Mouse (Mus musculus): ENCODE data around the gene Zbp1. TPM values are rescaled to one million over a fixed set of nuclear protein-coding genes. Genes with fewer than 3 reads are reported as not detected.

The Zbp1 gene
- polyA plus RNA-seq, 1 experiment from 2014 or later: 0.28 TPM

DNA sequence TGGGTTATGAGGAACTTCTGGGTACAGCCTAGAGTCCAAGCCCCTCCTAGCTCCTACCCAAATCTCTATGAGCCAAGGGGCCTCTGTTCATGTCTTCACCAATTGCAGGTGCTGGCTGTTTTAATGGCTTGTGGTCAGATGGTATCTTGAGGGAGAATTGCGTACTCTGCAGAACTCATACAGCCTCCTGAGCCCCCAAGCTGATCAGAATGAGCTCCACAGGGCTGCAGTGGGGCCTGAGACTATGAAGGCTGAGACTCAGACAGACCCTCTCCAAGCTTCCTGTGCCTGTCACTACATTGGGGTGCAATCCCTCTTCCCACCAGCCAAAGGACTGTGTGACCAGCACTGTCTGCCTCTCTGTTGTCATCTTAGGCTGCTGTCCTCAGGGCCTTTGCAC lies 46.3 kb downstream of the Zbp1 start:
- Histone ChIP-seq H3K4me2 (replicated peaks) (0 out of 2 replicates have a peak overlapping the region, but pooled peaks have one; percentile 55), H3K9ac (no peak overlapping the region), H3K4me1 (peaks cover 45% of the 10 kb centered on the region), H3K4me3 (no peak overlapping the region), H3K36me3 (no peaks in the 10 kb centered on the region), H3K27ac (peak overlapping the region; percentile 95), H3K27me3 (peaks cover under 1% of the 10 kb centered on the region; the same call in 1 of the 2 replicates), H3K9me3 (replicated peaks) (no peaks in the 10 kb centered on the region)
- no peak for ATAC-seq (ENCODE audit: low FRiP score)
- 85% methylated on average over 1 of the region's 1 CpGs for WGBS

DNA sequence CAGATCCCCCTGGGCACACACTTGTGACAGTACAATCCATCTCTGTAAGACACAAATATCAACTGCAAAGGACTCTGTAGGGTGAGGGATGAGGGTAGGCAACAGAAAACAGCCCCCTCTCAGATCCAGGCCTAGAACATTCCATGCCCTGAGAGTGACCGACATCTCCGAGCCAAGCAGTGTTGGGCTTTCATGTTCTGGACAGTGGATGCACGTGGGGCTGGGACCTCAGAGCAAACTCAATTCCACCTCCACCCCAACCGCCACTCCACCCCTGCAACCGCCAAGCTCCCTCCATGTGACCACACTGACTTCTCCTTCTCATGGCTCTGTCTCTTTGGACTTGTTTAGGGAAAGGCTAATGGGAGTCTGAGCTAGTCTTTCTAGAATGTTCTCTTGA lies 46.8 kb downstream of the Zbp1 start:
- ATAC-seq (ENCODE audit: low FRiP score): no peak; the same call in 1 of the 2 replicates
- H3K9ac ChIP-seq: peak overlapping the region; percentile 28; the same call in 1 of the 2 replicates
- 67% methylated on average over 5 of the region's 5 CpGs for WGBS

DNA sequence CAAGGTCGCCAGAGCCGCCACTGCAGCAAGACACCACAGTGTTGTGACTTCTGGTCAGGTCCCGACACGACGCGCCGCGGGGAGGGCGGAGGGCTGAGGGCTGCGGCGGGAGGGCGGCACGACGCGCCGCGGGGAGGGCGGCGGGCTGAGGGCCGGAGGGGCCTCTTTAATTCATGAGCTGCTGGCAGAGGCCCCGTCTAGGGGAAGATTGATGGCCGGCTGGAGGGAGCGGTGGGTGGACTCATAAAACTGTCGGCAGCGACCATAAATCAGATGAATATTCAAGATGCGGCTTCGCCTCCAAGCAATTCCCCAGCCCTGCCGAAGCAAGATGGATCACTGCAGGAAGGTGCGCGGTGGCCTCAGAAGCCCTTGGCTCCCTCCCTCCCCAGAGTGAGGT lies 47.3 kb downstream of the Zbp1 start:
- WGBS: 2% methylated on average over 29 of the region's 30 CpGs
- H3K4me2 ChIP-seq (replicated peaks): peak overlapping the region; percentile 47
- no peaks in the 10 kb centered on the region for H3K27me3 ChIP-seq
- peak overlapping the region; percentile 95 for H3K27ac ChIP-seq
- no peaks in the 10 kb centered on the region for H3K9me3 ChIP-seq (replicated peaks)
- peaks cover 45% of the 10 kb centered on the region for H3K4me1 ChIP-seq
- no peak overlapping the region for H3K4me3 ChIP-seq
- peak overlapping the region; percentile 28; the same call in 1 of the 2 replicates for H3K9ac ChIP-seq
- peak; percentile 55 for ATAC-seq (ENCODE audit: low FRiP score)
- H3K36me3 ChIP-seq: no peaks in the 10 kb centered on the region

More for the DNA sequence above, 46.8 kb downstream of the Zbp1 start:
- Histone ChIP-seq H3K4me3 (no peak overlapping the region), H3K4me2 (replicated peaks) (peak overlapping the region; percentile 47), H3K27ac (peak overlapping the region; percentile 95), H3K4me1 (peaks cover 45% of the 10 kb centered on the region), H3K9me3 (replicated peaks) (no peaks in the 10 kb centered on the region), H3K36me3 (no peaks in the 10 kb centered on the region), H3K27me3 (no peaks in the 10 kb centered on the region)

DNA sequence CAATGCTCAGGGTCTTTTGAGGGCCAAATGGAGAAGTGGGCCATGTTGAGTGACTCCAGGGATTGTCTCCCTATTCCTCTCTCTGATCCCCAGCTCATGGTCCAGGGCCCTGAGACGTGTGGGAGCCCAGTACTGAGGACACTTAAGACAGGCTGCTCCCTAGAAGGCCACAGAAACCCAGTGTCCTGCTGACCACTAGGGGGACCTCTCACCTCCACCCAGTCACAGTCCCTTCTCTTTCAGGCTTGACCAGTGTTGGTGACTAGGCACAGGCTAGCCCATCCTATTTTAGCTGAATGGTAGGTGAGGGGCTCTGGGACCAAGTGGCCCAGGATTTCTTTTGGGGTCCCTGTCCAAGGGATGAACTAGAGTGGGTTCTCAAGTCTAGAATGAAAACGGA lies 48.0 kb downstream of the Zbp1 start:
- H3K36me3 ChIP-seq: no peaks in the 10 kb centered on the region
- no peak overlapping the region for H3K9ac ChIP-seq
- no peak for ATAC-seq (ENCODE audit: low FRiP score)
- H3K27me3 ChIP-seq: no peaks in the 10 kb centered on the region; the same call in 1 of the 2 replicates
- peak overlapping the region; percentile 95 for H3K27ac ChIP-seq
- 51% methylated on average over 2 of the region's 2 CpGs for WGBS
- H3K4me3 ChIP-seq: no peak overlapping the region
- H3K9me3 ChIP-seq (replicated peaks): no peaks in the 10 kb centered on the region
- H3K4me1 ChIP-seq: peaks cover 45% of the 10 kb centered on the region
- no peak overlapping the region for H3K4me2 ChIP-seq (replicated peaks)

DNA sequence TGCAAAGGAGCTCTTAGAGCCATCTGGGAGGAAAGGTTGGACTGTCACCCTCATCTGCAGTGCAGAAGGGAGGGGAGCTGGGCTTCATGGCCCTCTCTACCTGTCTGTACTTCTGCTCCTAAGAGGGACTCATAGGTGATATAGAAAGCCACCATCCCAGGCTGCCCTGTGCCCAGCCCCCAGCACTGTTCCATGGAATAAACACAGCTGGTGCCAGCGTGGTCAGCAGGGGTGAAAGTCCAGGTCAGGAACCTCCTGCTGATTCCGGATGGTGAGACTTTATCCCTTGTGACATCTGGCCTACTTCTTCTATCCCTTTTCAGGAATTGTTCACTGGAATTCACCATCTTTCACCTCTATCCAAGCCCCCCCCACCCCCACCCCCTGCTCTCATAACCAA lies 48.6 kb downstream of the Zbp1 start:
- 67% methylated on average over 2 of the region's 2 CpGs for WGBS
- Histone ChIP-seq H3K4me2 (replicated peaks) (no peak overlapping the region), H3K9me3 (replicated peaks) (no peaks in the 10 kb centered on the region), H3K9ac (no peak overlapping the region), H3K27me3 (no peaks in the 10 kb centered on the region; the same call in 1 of the 2 replicates), H3K4me1 (peaks cover 45% of the 10 kb centered on the region), H3K27ac (no peak overlapping the region), H3K4me3 (no peak overlapping the region), H3K36me3 (no peaks in the 10 kb centered on the region)
- ATAC-seq (ENCODE audit: low FRiP score): no peak

DNA sequence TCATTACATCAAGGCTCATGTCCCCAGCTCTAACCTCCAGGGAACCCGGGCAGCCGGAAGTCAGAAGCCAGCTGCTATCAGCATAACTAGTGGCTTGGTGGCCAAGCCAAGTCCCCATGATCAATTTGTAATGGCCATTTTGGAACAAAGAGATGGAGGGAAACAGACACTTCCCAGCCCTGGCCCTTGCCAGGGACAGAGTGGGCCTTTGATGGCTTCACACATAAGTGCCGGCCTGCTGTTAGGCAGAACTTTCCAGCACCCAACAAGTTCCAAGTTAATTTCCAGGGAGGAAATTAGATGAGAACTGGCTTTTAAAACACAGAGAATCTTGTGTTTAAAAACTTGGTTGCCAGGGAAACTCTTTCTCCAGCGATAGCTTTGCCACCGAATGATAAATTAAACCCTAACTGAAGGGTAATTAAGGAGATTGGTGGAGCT lies 50.3 kb downstream of the Zbp1 start:
- Histone ChIP-seq H3K36me3 (no peaks in the 10 kb centered on the region), H3K4me1 (peaks cover 31% of the 10 kb centered on the region), H3K9ac (no peak overlapping the region), H3K9me3 (replicated peaks) (no peaks in the 10 kb centered on the region), H3K27ac (0 out of 2 replicates have a peak overlapping the region, but pooled peaks have one; percentile 58), H3K4me2 (replicated peaks) (no peak overlapping the region), H3K4me3 (no peak overlapping the region), H3K27me3 (peaks cover under 1% of the 10 kb centered on the region; the same call in 1 of the 2 replicates)
- 46% methylated on average over 5 of the region's 5 CpGs for WGBS
- no peak for ATAC-seq (ENCODE audit: low FRiP score)

DNA sequence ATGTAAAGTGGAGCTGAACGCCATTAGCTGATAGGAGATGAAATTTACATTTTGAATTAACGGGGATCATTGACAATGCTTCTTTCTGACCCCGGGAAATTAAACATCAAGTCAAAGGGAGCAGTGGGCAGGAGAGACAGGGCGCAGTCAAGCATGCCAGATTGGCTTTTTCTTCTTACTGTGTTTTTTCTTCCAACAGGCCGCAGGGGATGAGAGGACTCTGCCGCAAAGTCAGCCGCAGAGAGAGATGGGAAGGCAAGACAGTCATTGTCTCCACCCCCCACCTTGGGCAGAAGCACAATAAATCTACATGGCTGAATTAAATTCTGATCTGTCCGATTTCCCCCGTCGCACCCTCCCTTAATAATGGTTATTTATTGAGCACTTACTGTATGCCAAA lies 53.4 kb downstream of the Zbp1 start:
- Histone ChIP-seq H3K27me3 (peaks cover 6% of the 10 kb centered on the region), H3K9ac (no peak overlapping the region; the same call in 1 of the 2 replicates), H3K9me3 (replicated peaks) (no peaks in the 10 kb centered on the region), H3K4me2 (replicated peaks) (no peak overlapping the region), H3K4me1 (peaks cover 10% of the 10 kb centered on the region), H3K4me3 (no peak overlapping the region), H3K36me3 (no peaks in the 10 kb centered on the region), H3K27ac (no peak overlapping the region)
- ATAC-seq (ENCODE audit: low FRiP score): no peak
- 84% methylated on average over 10 of the region's 10 CpGs for WGBS

DNA sequence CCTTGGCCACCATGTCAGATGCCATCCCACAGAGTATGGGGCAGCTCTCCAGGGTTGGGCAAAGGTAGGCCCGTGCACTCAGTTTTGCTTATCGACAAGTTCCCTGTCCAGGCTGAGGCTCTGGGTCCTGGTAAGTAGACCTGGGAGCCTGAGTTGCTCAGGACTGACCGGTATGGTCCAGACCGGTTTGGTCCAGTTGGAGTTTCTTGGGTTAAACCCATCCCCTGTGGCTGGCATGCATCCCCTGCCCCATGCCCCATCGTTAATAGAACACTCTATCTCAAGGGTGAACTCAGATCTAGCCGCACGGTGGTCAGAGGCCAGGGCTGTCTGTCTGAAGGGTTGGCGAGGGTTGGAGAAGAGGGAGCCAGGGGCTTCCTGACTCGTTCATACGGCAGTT lies 53.8 kb downstream of the Zbp1 start:
- Histone ChIP-seq H3K27me3 (peaks cover 6% of the 10 kb centered on the region), H3K4me2 (replicated peaks) (no peak overlapping the region), H3K4me3 (no peak overlapping the region), H3K27ac (no peak overlapping the region), H3K36me3 (no peaks in the 10 kb centered on the region), H3K9ac (no peak overlapping the region; the same call in 1 of the 2 replicates), H3K4me1 (peaks cover 10% of the 10 kb centered on the region), H3K9me3 (replicated peaks) (no peaks in the 10 kb centered on the region)
- no peak for ATAC-seq (ENCODE audit: low FRiP score)
- whole genome bisulfite sequencing: 88% methylated on average over 10 of the region's 10 CpGs

DNA sequence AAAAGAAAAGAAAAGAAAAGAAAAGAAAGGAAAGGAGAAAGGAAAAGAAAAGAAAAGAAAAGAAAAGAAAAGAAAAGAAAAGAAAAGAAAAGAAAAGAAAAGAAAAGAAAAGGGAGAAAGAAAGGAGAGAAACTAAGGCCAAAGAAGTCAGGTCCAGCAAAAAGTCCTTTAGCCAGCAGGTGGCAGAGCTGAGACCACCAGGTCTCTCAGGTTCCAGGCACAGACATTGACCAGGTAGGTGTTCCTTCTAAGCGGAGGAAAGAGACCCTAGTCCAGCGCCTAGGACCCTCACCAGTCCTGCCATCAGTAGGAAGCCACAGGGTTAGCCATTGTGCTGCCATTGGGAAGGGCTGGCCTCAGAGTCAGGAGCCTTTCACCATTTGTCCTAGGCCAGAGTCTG lies 54.4 kb downstream of the Zbp1 start:
- Histone ChIP-seq H3K27me3 (peaks cover 6% of the 10 kb centered on the region), H3K36me3 (no peaks in the 10 kb centered on the region), H3K4me3 (no peak overlapping the region), H3K4me1 (peaks cover 10% of the 10 kb centered on the region), H3K9ac (no peak overlapping the region), H3K27ac (no peak overlapping the region), H3K9me3 (replicated peaks) (no peaks in the 10 kb centered on the region), H3K4me2 (replicated peaks) (no peak overlapping the region)
- no peak for ATAC-seq (ENCODE audit: low FRiP score)
- 51% methylated on average over 2 of the region's 2 CpGs for WGBS

DNA sequence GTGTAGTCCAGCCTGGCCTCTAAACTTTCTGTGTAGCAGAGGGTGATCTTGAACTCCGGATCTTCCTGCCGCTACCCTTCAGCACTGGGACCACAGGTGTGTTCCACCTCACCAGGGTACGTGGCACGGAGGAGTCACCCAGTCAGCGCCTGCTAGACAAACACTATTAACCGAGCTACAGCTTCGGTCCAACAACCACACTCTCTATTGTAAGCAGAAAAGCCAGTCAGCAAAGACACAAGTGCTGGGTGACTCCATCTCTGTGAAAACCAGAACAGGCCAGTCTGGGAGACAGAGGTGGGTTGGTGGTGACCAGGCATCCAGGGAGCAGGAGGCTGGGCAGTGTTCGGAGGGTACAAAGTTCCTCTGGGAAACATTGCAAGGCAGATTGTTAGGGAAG lies 55.3 kb downstream of the Zbp1 start:
- Histone ChIP-seq H3K9ac (no peak overlapping the region), H3K27ac (no peak overlapping the region), H3K36me3 (no peaks in the 10 kb centered on the region), H3K9me3 (replicated peaks) (no peaks in the 10 kb centered on the region), H3K4me3 (no peak overlapping the region), H3K27me3 (peaks cover 6% of the 10 kb centered on the region), H3K4me1 (peaks cover 6% of the 10 kb centered on the region; the same call in 1 of the 2 replicates), H3K4me2 (replicated peaks) (no peak overlapping the region)
- 91% methylated on average over 8 of the region's 8 CpGs for WGBS
- no peak for ATAC-seq (ENCODE audit: low FRiP score)

DNA sequence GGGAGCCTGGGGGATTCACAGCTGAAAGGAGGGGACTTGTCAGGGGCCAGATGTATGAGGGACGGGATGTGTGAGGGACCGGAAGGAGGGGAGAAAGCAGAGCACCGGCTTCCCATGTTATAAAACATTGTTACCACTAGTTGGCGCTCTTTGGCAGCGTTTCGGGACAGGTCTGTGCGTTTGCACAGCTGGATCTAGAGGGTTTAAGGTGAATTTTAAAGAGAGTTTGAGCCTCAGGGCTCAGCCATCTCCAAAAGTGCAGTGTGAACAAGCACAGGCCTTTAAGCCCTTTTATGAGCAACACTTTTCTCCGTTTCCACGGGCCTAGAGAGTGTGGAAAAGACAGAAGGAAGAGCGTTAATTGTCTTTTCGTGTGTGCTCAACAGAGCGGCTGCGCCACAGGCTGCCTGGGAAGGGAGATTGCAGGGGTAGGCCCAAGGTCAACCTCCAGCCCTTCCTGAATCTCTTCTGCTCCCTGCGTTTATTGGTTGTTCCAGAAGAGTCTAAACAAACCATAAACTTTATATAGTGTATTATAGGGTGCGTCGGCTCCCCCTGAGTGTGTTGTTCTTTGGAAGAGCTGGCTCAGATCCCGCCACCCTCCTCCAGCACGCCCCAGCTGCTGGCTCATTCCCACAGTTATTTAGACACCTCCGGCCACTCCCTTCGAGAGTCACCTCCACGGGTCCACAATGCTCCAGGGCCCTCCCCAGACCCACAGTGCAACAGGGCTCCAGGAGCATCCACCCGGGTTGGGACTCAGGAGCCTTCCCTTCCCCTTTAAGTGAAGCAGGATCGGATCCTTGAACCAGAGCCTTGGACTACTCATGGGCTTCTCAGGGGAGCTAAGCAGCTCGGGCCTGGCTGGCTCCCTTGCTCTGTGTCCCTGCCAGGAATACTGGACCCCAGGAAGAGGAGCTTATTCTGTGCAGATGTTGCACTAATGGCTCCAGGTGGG lies 59.1 kb downstream of the Zbp1 start:
- no peak overlapping the region for H3K9ac ChIP-seq
- H3K4me2 ChIP-seq (replicated peaks): no peak overlapping the region
- peak; percentile 54; the same call in 1 of the 2 replicates for ATAC-seq (ENCODE audit: low FRiP score)
- 57% methylated on average over 24 of the region's 24 CpGs for WGBS
- peaks cover 6% of the 10 kb centered on the region; the same call in 1 of the 2 replicates for H3K4me1 ChIP-seq
- H3K27ac ChIP-seq: no peak overlapping the region
- no peak overlapping the region for H3K4me3 ChIP-seq
- peaks cover 6% of the 10 kb centered on the region; the same call in 1 of the 2 replicates for H3K27me3 ChIP-seq
- H3K9me3 ChIP-seq (replicated peaks): no peaks in the 10 kb centered on the region
- no peaks in the 10 kb centered on the region for H3K36me3 ChIP-seq

DNA sequence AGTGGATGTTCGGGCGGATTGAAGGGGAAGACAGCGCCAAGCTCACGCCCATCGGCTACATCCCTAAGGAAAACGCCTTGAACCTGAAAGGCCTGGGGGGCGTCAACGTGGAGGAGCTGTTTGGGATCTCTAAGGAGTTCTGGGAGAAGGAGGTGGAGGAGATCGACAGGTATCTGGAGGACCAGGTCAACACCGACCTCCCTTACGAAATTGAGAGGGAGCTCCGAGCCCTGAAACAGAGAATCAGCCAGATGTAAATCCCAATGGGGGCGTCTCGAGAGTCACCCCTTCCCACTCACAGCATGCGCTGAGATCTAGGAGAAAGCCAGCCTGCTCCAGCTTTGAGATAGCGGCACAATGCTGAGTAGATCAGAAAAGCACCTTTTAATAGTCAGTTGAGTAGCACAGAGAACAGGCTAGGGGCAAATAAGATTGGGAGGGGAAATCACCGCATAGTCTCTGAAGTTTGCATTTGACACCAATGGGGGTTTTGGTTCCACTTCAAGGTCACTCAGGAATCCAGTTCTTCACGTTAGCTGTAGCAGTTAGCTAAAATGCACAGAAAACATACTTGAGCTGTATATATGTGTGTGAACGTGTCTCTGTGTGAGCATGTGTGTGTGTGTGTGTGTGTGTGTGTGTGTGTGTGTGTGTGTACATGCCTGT lies 60.2 kb downstream of the Zbp1 start:
- H3K9me3 ChIP-seq (replicated peaks): no peaks in the 10 kb centered on the region
- no peak overlapping the region for H3K4me2 ChIP-seq (replicated peaks)
- H3K27me3 ChIP-seq: peaks cover 6% of the 10 kb centered on the region; the same call in 1 of the 2 replicates
- H3K27ac ChIP-seq: no peak overlapping the region
- no peak overlapping the region for H3K9ac ChIP-seq
- ATAC-seq (ENCODE audit: low FRiP score): no peak
- WGBS: 90% methylated on average over 19 of the region's 19 CpGs
- no peak overlapping the region for H3K4me3 ChIP-seq
- H3K4me1 ChIP-seq: peaks cover 6% of the 10 kb centered on the region; the same call in 1 of the 2 replicates
- no peaks in the 10 kb centered on the region for H3K36me3 ChIP-seq
